Comparison of ENCODE assay signal across 32 mouse cellular contexts in genomic region chr16:91188304-91188703, GRCm38 (mm10). TPM values are rescaled to one million over a fixed set of nuclear protein-coding genes. Genes with fewer than 3 reads are reported as not detected.
"Had no signal": no experiment of that assay in that cellular context is flagged by ENCODE, and none has a peak within 500 bp of the region (broad histone marks: within the 10 kb centered on the region; RNA-seq: fewer than 3 reads in every experiment).

No protein-coding gene starts in this region.

- H3K9ac ChIP-seq: heart, embryonic 13.5 days; heart, embryonic 15.5 days; hindbrain, embryonic 12.5 days; hindbrain, embryonic 14.5 days; intestine, embryonic 15.5 days; limb, embryonic 12.5 days; liver, embryonic 13.5 days; liver, embryonic 15.5 days had no signal

- H3K36me3 ChIP-seq: heart, embryonic 13.5 days; heart, embryonic 15.5 days; hindbrain, embryonic 10.5 days; hindbrain, embryonic 12.5 days; intestine, embryonic 15.5 days; limb, embryonic 10.5 days; limb, embryonic 12.5 days; liver, embryonic 13.5 days; liver, embryonic 15.5 days had no signal

- H3K4me1 ChIP-seq: heart, embryonic 13.5 days; heart, embryonic 15.5 days; intestine, embryonic 15.5 days; liver, embryonic 13.5 days; liver, embryonic 15.5 days had no signal

- H3K27me3 ChIP-seq: heart, embryonic 13.5 days; heart, embryonic 15.5 days; intestine, embryonic 15.5 days; liver, embryonic 13.5 days; liver, embryonic 15.5 days had no signal

- H3K27ac ChIP-seq: gastrocnemius, adult 2 months; heart, adult 2 months; heart, embryonic 13.5 days; heart, embryonic 15.5 days; hindbrain, embryonic 10.5 days; hindbrain, embryonic 12.5 days; hindbrain, embryonic 14.5 days; intestine, embryonic 15.5 days; layer of hippocampus, adult 2 months; left cerebral cortex, adult 2 months; limb, embryonic 10.5 days; limb, embryonic 12.5 days; liver, embryonic 13.5 days; liver, embryonic 15.5 days had no signal

- H3K4me3 ChIP-seq: gastrocnemius, adult 2 months; heart, adult 2 months; heart, embryonic 13.5 days; heart, embryonic 15.5 days; hindbrain, embryonic 10.5 days; hindbrain, embryonic 12.5 days; intestine, embryonic 15.5 days; layer of hippocampus, adult 2 months; left cerebral cortex, adult 2 months; limb, embryonic 10.5 days; limb, embryonic 12.5 days; liver, embryonic 13.5 days; liver, embryonic 15.5 days had no signal

- H3K9me3 ChIP-seq: heart, embryonic 13.5 days; heart, embryonic 15.5 days; hindbrain, embryonic 12.5 days; intestine, embryonic 15.5 days; limb, embryonic 10.5 days; limb, embryonic 12.5 days; liver, embryonic 13.5 days; liver, embryonic 15.5 days had no signal

- DNase-seq: gastrocnemius, adult 2 months; gastrocnemius, postnatal 10 days; gastrocnemius, postnatal 36 days; heart, adult 11 months; heart, adult 2 months; heart, postnatal 4 days; kidney, adult 18-20 months; kidney, adult 8-10 months; kidney, postnatal 10 days; kidney, postnatal 25 days; kidney, postnatal 4 days; liver; liver, embryonic 13.5 days had no signal

RNA-seq across cellular contexts. Expression of gene Olig2, which starts 37.0 kb away (rescaled TPM):
- total RNA-seq: gastrocnemius, adult 2 months; gastrocnemius, postnatal 10 days; gastrocnemius, postnatal 36 days; heart, adult 2 months; heart, postnatal 25 days; heart, postnatal 4 days had no signal
- polyA plus RNA-seq: gonadal fat pad, adult 2 months; heart, adult 2 months; heart, embryonic 13.5 days; heart, embryonic 15.5 days; heart, postnatal 0 days; inflammation-experienced regulatory T-cells, adult 6 months; intestine, embryonic 15.5 days; intestine, postnatal 0 days; kidney, embryonic 14.5 days; kidney, embryonic 16.5 days; limb, embryonic 10.5 days; limb, embryonic 12.5 days; liver, embryonic 11.5 days; liver, embryonic 13.5 days; liver, embryonic 15.5 days had no signal
